ENCODE assay signal across 8 mouse cellular contexts in genomic region chr1:117519498-117520032, GRCm38 (mm10).
DNase-seq lines count a peak whose midpoint lies in the region; ATAC-seq and TF ChIP-seq lines count a peak whose summit lies in the region.

No protein-coding gene starts in this region.

- no peak for TF ChIP-seq EP300 in liver, postnatal 0 days (IDR thresholded peaks at IDR 0.05; ENCODE audit: low read depth)

- H3K4me1 ChIP-seq in liver, postnatal 0 days (ENCODE audit: insufficient read depth): no peaks in the 10 kb centered on the region
- H3K4me1 ChIP-seq in liver, embryonic 11.5 days (replicated peaks; ENCODE audit: control insufficient read depth, insufficient read depth, low read length): no peaks in the 10 kb centered on the region
- no peaks in the 10 kb centered on the region for H3K4me1 ChIP-seq in lung, adult 2 months (ENCODE audit: control insufficient read depth, insufficient read depth, low read length)

- no peak overlapping the region for H3K4me2 ChIP-seq in liver, postnatal 0 days (ENCODE audit: low read depth, low read length)
- no peak overlapping the region for H3K4me2 ChIP-seq in liver, embryonic 11.5 days

- peak; percentile 45 for TF ChIP-seq CTCF in liver, postnatal 0 days (IDR thresholded peaks at IDR 0.05; ENCODE audit: low read depth)
- TF ChIP-seq CTCF in lung, adult 2 months (IDR thresholded peaks at IDR 0.05; ENCODE audit: insufficient read depth, low read length): no peak

- no peak for TF ChIP-seq POLR2A in lung, adult 2 months (IDR thresholded peaks at IDR 0.05; ENCODE audit: borderline replicate concordance, extremely low read depth, low read depth, low read length)

- H3K27ac ChIP-seq in liver, postnatal 0 days (ENCODE audit: low read depth): no peak overlapping the region
- no peak overlapping the region for H3K27ac ChIP-seq in liver, embryonic 11.5 days (ENCODE audit: low read depth, low read length)

- no peak for DNase-seq in liver, postnatal 0 days
- DNase-seq in liver, embryonic 11.5 days (ENCODE audit: low spot score): no peak
- DNase-seq in embryo, embryonic 10.5 days (ENCODE audit: low spot score): peak; percentile 53
- peak; percentile 5 for DNase-seq in hindlimb bud, embryonic 11.5 days (ENCODE audit: extremely low spot score, low read depth, low spot score)
- DNase-seq in retina, postnatal 1 day: peak; percentile 43
- DNase-seq in lung, adult 2 months: no peak
- no peak for DNase-seq in cerebellum, postnatal 25 days
- no peak for DNase-seq in heart, adult 11 months

- no peaks in the 10 kb centered on the region for H3K27me3 ChIP-seq in liver, postnatal 0 days (ENCODE audit: insufficient read depth, low read length)
- H3K27me3 ChIP-seq in liver, embryonic 11.5 days (replicated peaks; ENCODE audit: control insufficient read depth, insufficient read depth, low read length): no peaks in the 10 kb centered on the region

- 21% methylated on average over 5 of the region's 5 CpGs for WGBS in liver, postnatal 0 days (ENCODE audit: insufficient replicate concordance)
- 29% methylated on average over 5 of the region's 5 CpGs for WGBS in liver, embryonic 11.5 days
- 23% methylated on average over 5 of the region's 5 CpGs for WGBS in lung, adult 2 months

- H3K4me3 ChIP-seq in liver, postnatal 0 days (ENCODE audit: low read depth, low read length): no peak overlapping the region
- H3K4me3 ChIP-seq in liver, embryonic 11.5 days (ENCODE audit: low read depth, low read length): no peak overlapping the region
- H3K4me3 ChIP-seq in lung, adult 2 months (replicated peaks; ENCODE audit: extremely low read depth, low read depth, low read length): no peak overlapping the region

- no peak overlapping the region for H3K9ac ChIP-seq in liver, postnatal 0 days (replicated peaks)
- no peak overlapping the region for H3K9ac ChIP-seq in liver, embryonic 11.5 days (ENCODE audit: low read depth, low read length)

- H3K36me3 ChIP-seq in liver, postnatal 0 days (replicated peaks; ENCODE audit: insufficient read depth, low read length): no peaks in the 10 kb centered on the region
- H3K36me3 ChIP-seq in liver, embryonic 11.5 days (ENCODE audit: control insufficient read depth, insufficient read depth, low read length): no peaks in the 10 kb centered on the region

- no peaks in the 10 kb centered on the region for H3K9me3 ChIP-seq in liver, postnatal 0 days (ENCODE audit: low read length)
- no peaks in the 10 kb centered on the region for H3K9me3 ChIP-seq in liver, embryonic 11.5 days (ENCODE audit: control insufficient read depth, low read length)

- ATAC-seq in liver, postnatal 0 days: no peak
- no peak for ATAC-seq in liver, embryonic 11.5 days (replicated peaks; ENCODE audit: low FRiP score)

Comparison
In these comparisons a context has a peak if more than half of its experiments do, and no peak if none do; other contexts are left out.
1. DNase-seq: peak in embryo, embryonic 10.5 days (single experiment), hindlimb bud, embryonic 11.5 days (single experiment) and retina, postnatal 1 day (single experiment); none in liver, postnatal 0 days (single experiment), liver, embryonic 11.5 days (single experiment), lung, adult 2 months (single experiment), cerebellum, postnatal 25 days (0 of 2) and heart, adult 11 months (single experiment).